Mouse (Mus musculus): ENCODE results near the gene H2-Oa.

GRCm38 (mm10) chr17:34121172-34121878 is 29.2 kb downstream of the H2-Oa start:
- TF ChIP-seq GATA1 (IDR thresholded peaks at IDR 0.05; ENCODE audit: low read length) = no peak
- no peak for TF ChIP-seq TAL1 (IDR thresholded peaks at IDR 0.05; ENCODE audit: low read length)
